Mouse (Mus musculus) hindbrain, embryonic 10.5 days (tissue): ENCODE results near the gene Olfr137. TPM values are rescaled to one million over a fixed set of nuclear protein-coding genes. Genes with fewer than 3 reads are reported as not detected.

ENCODE experiments used
- DNase-seq: peaks from one replicate; pipeline ENCODE4 v3.0.0-alpha.2; 2017; ENCODE audit warnings: low spot score
- H3K27ac ChIP-seq: fragments of 300-500 bp; sonication (generic); 2 replicates; pipeline ENCODE4 v1.5.1; 2016; ENCODE audit warnings: mild to moderate bottlenecking, moderate library complexity
- H3K27me3 ChIP-seq: fragments of 300-500 bp; sonication (generic); 2 replicates; pipeline ENCODE4 v1.6.1; 2016; ENCODE audit warnings: mild to moderate bottlenecking; ENCODE audit not compliant: poor library complexity, insufficient read depth, severe bottlenecking
- H3K36me3 ChIP-seq: fragments of 300-500 bp; sonication (generic); 2 replicates; pipeline ENCODE4 v1.6.1; 2016; ENCODE audit warnings: mild to moderate bottlenecking, moderate library complexity
- H3K4me1 ChIP-seq: fragments of 300-500 bp; sonication (generic); replicated peaks from 2 replicates; pipeline ENCODE4 v1.6.1; 2016; ENCODE audit warnings: mild to moderate bottlenecking
- H3K4me3 ChIP-seq: fragments of 300-500 bp; sonication (generic); 2 replicates; pipeline ENCODE4 v1.5.1; 2016; ENCODE audit warnings: mild to moderate bottlenecking, moderate library complexity
- H3K9me3 ChIP-seq: fragments of 300-500 bp; sonication (generic); 2 replicates; pipeline ENCODE4 v1.6.1; 2016; ENCODE audit warnings: mild to moderate bottlenecking, moderate library complexity
- WGBS: fragments of 180-500 bp; shearing (Covaris S2); methylation state at CpG from one replicate; pipeline ENCODE4 v1.1.7; 2016; 5-methylcytosine and 5-hydroxymethylcytosine counted together
- polyA plus RNA-seq: library from polyadenylated mRNA; unstranded; fragments of >200 nt; fragmentation: Nextera tagmentation; extraction: Ambion mirVana; gene quantifications from 2 replicates; pipeline ENCODE4 v1.2.1, GENCODE M21; 2016

Olfr137 gene
- polyA plus RNA-seq = not detected in 2 replicates

- H3K4me1 ChIP-seq = no peaks in the 10 kb centered on the region
- H3K4me3 ChIP-seq = no peak within 1 kb of the TSS
- no peaks in the 10 kb centered on the region for H3K27me3 ChIP-seq
These were observed at the start of gene Olfr137 for GRCm38 (mm10) chr17:38307470-38307869. Gene Olfr137, minus strand, starts transcription at chr17:38307570.

GRCm38 (mm10) chr17:38329531-38329930 is 22.2 kb upstream of the Olfr137 start, which contains the start of gene Olfr136:
Gene Olfr136, plus strand, starts transcription at chr17:38329831.
- H3K27ac ChIP-seq = no peak within 1 kb of the TSS
- H3K4me1 ChIP-seq = no peaks in the 10 kb centered on the region
- no peaks in the 10 kb centered on the region for H3K36me3 ChIP-seq
- H3K4me3 ChIP-seq = no peak within 1 kb of the TSS
- H3K27me3 ChIP-seq = no peaks in the 10 kb centered on the region
- no peak for DNase-seq
- H3K9me3 ChIP-seq = peaks cover 10% of the 10 kb centered on the region; the same call in 1 of the 2 replicates

More at GRCm38 (mm10) chr17:38307470-38307869, at the start of gene Olfr137:
- no peaks in the 10 kb centered on the region for H3K36me3 ChIP-seq
- no peak for DNase-seq
- peaks cover 8% of the 10 kb centered on the region; the same call in 1 of the 2 replicates for H3K9me3 ChIP-seq
- H3K27ac ChIP-seq = no peak within 1 kb of the TSS

GRCm38 (mm10) chr17:38260735-38261134 is 46.6 kb downstream of the Olfr137 start, which contains the start of gene Olfr138:
Gene Olfr138, plus strand, starts transcription at chr17:38261035.
- Histone ChIP-seq H3K4me1 (no peaks in the 10 kb centered on the region), H3K27ac (no peak within 1 kb of the TSS), H3K27me3 (no peaks in the 10 kb centered on the region), H3K4me3 (no peak within 1 kb of the TSS), H3K36me3 (no peaks in the 10 kb centered on the region), H3K9me3 (no peaks in the 10 kb centered on the region)
- DNase-seq = no peak
- WGBS = 86% methylated on average over 1 of the region's 1 CpGs

Other genes with a start within 250 kb of the Olfr137 start
- gene Olfr129, start 247.5 kb downstream of the Olfr137 start, polyA plus RNA-seq = not detected in 2 replicates
- not detected in 2 replicates for gene Olfr130, start 243.6 kb downstream of the Olfr137 start, polyA plus RNA-seq
- gene Olfr131, start 218.9 kb downstream of the Olfr137 start, polyA plus RNA-seq = not detected in 2 replicates
- not detected in 2 replicates for gene Olfr132, start 173.0 kb downstream of the Olfr137 start, polyA plus RNA-seq
- gene Olfr133, start 162.3 kb downstream of the Olfr137 start, polyA plus RNA-seq = not detected in 2 replicates
- gene Olfr134, start 136.2 kb downstream of the Olfr137 start, polyA plus RNA-seq = not detected in 2 replicates
- gene Olfr135, start 103.2 kb downstream of the Olfr137 start, polyA plus RNA-seq = not detected in 2 replicates
- gene Olfr138, start 46.5 kb downstream of the Olfr137 start, polyA plus RNA-seq = not detected in 2 replicates
- not detected in 2 replicates for gene Olfr136, start 22.3 kb upstream of the Olfr137 start, polyA plus RNA-seq
- not detected in 2 replicates for gene Esp36, start 112.6 kb upstream of the Olfr137 start, polyA plus RNA-seq
- not detected in 2 replicates for gene Esp34, start 246.6 kb upstream of the Olfr137 start, polyA plus RNA-seq